Mouse (Mus musculus) CH12.LX (cell line): ENCODE data around the gene Jak2.

Source experiments
- EP300 ChIP-seq: IDR thresholded peaks from 2 replicates; pipeline ENCODE4 v1.6.1; 2011; ENCODE audit warnings: low read length, improper control_type of control experiment
- GABPA ChIP-seq: IDR thresholded peaks from 2 replicates; pipeline ENCODE4 v1.6.1; 2012; ENCODE audit warnings: low read depth, low read length, improper control_type of control experiment, inconsistent platforms; ENCODE audit not compliant: insufficient replicate concordance
- MEF2A ChIP-seq: IDR thresholded peaks from 2 replicates; pipeline ENCODE4 v1.6.1; 2014; ENCODE audit warnings: low read depth, mild to moderate bottlenecking, inconsistent platforms, low read length, improper control_type of control experiment, borderline replicate concordance
- NRF1 ChIP-seq: IDR thresholded peaks from 2 replicates; pipeline ENCODE4 v1.6.1; 2014; ENCODE audit warnings: low read depth, mild to moderate bottlenecking, inconsistent platforms, low read length, improper control_type of control experiment, moderate library complexity
- RCOR1 ChIP-seq: conservative IDR thresholded peaks from 2 replicates; pipeline ENCODE4 v1.6.1; 2012; ENCODE audit warnings: low read depth, mild to moderate bottlenecking, inconsistent platforms, low read length, improper control_type of control experiment
- TCF12 ChIP-seq: IDR thresholded peaks from 2 replicates; pipeline ENCODE4 v1.6.1; 2014; ENCODE audit warnings: low read depth, mild to moderate bottlenecking, inconsistent platforms, low read length, improper control_type of control experiment

DNA sequence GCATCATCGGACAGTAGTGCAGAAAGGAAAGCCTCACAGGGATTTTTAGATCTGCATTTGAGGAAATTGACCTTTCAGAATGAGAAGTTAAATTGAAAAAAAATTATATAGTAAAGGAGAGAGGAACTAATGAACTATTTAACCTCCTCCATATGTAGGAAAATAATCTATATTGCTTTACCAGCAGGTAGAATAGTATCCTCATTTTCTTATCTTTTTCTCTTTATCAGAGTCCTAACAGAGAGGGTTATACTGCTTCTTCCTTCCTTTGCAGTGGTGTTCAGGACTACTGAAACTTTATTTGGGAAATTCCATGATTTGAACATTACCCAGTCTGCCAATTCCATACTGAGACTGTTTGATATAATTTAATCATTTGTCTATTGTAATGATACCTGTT, 45.7 kb downstream of the Jak2 start:
- TF ChIP-seq EP300: no peak
- no peak for TF ChIP-seq GABPA
- TF ChIP-seq NRF1: no peak
- no peak for TF ChIP-seq MEF2A
- TF ChIP-seq TCF12: no peak
- TF ChIP-seq RCOR1: no peak
